22 mouse cellular contexts compared by ENCODE assay signal in genomic region chr6:16806302-16806701, GRCm38 (mm10).
A peak's percentile ranks its signal among the peaks of the same experiment; 100 is the strongest.
DNase-seq lines count a peak whose midpoint lies in the region; ATAC-seq and TF ChIP-seq lines count a peak whose summit lies in the region.
"Had no signal": no experiment of that assay in that cellular context is flagged by ENCODE, and none has a peak within 500 bp of the region (broad histone marks: within the 10 kb centered on the region; RNA-seq: fewer than 3 reads in every experiment).

No protein-coding gene starts in this region.

- no peak for TF ChIP-seq POLR2A in kidney, adult 2 months (IDR thresholded peaks at IDR 0.05; ENCODE audit: low read depth, low read length)
- no peak for TF ChIP-seq POLR2A in thymus, adult 2 months (IDR thresholded peaks at IDR 0.05; ENCODE audit: control insufficient read depth, extremely low read depth, insufficient read depth, low read length, poor library complexity)

- 76% methylated on average over 1 of the region's 1 CpGs for WGBS in kidney, adult 2 months
- 34% methylated on average over 1 of the region's 1 CpGs for WGBS in thymus, adult 2 months

- H3K36me3 ChIP-seq in kidney, adult 2 months (ENCODE audit: control insufficient read depth, insufficient read depth, low read length), result no peaks in the 10 kb centered on the region
- no peaks in the 10 kb centered on the region for H3K36me3 ChIP-seq in thymus, adult 2 months (ENCODE audit: control insufficient read depth, insufficient read depth, low read length)
- H3K36me3 ChIP-seq: G1E had no signal

- no peaks in the 10 kb centered on the region for H3K27me3 ChIP-seq in kidney, adult 2 months (replicated peaks; ENCODE audit: control insufficient read depth, insufficient read depth, low read length)
- H3K27me3 ChIP-seq in thymus, adult 2 months (ENCODE audit: control insufficient read depth, insufficient read depth, low read length), result no peaks in the 10 kb centered on the region
- H3K27me3 ChIP-seq: CH12.LX had no signal

- H3K4me1 ChIP-seq in kidney, adult 2 months (ENCODE audit: control insufficient read depth, insufficient read depth, low read length), result no peaks in the 10 kb centered on the region
- no peaks in the 10 kb centered on the region for H3K4me1 ChIP-seq in thymus, adult 2 months (replicated peaks; ENCODE audit: control insufficient read depth, insufficient read depth, low read length)

- no peak overlapping the region for H3K27ac ChIP-seq in kidney, adult 2 months (ENCODE audit: insufficient read depth, low read depth, low read length)
- H3K27ac ChIP-seq in thymus, adult 2 months (ENCODE audit: control insufficient read depth, insufficient read depth, low read length), result no peak overlapping the region

- no peak for DNase-seq in layer of hippocampus, adult 8-10 months (ENCODE audit: low spot score in 2 of 2)
- no peak for DNase-seq in cerebellum, postnatal 36 days
- no peak for DNase-seq in kidney, adult 2 months
- no peak for DNase-seq in thymus, adult 2 months
- DNase-seq: adrenal gland, adult 2 months; adrenal gland, adult 8-10 months; adrenal gland, postnatal 10 days; adrenal gland, postnatal 14 days; adrenal gland, postnatal 25 days; adrenal gland, postnatal 36 days; B cell, adult 2 months; cerebellum, adult 11 months; cerebellum, adult 11-12 months had no signal

- TF ChIP-seq CTCF in kidney, adult 2 months (conservative IDR thresholded peaks at IDR 0.05; ENCODE audit: insufficient read depth, insufficient read length, low read depth, low read length), result no peak
- no peak for TF ChIP-seq CTCF in thymus, adult 2 months (IDR thresholded peaks at IDR 0.05; ENCODE audit: borderline replicate concordance, control insufficient read depth, extremely low read depth, insufficient read depth, low read length, poor library complexity)

- 0 out of 2 replicates have a peak, but pooled peaks have one; percentile 32 for ATAC-seq in common myeloid progenitor, adult 5-6 weeks (replicated peaks; ENCODE audit: low read depth, poor library complexity, severe bottlenecking)
- ATAC-seq in granulocyte monocyte progenitor cell, adult 5-6 weeks (replicated peaks; ENCODE audit: poor library complexity, severe bottlenecking), result peak; percentile 63
- peak; percentile 52 for ATAC-seq in megakaryocyte, adult 5-6 weeks (ENCODE audit: poor library complexity, severe bottlenecking)
- ATAC-seq in megakaryocyte progenitor cell, adult 5-6 weeks (replicated peaks; ENCODE audit: poor library complexity), result peak; percentile 37; the same call in 1 of the 2 replicates
- ATAC-seq: activated CD4-positive, CD25-positive, alpha-beta regulatory T cell, adult 4 months; CD4-positive, CD25-positive, alpha-beta regulatory T cell, adult 4 months; Patski had no signal

- H3K4me3 ChIP-seq in kidney, adult 2 months (ENCODE audit: insufficient read depth, low read depth, low read length), result no peak overlapping the region
- H3K4me3 ChIP-seq in thymus, adult 2 months (ENCODE audit: control insufficient read depth, insufficient read depth, low read length), result no peak overlapping the region
